Mouse (Mus musculus) mature B cell (primary cell): ENCODE measurements around the gene Syde2.
"Not testable (repeated sequence)": the region's sequence is repeated elsewhere in the genome, so short reads cannot be mapped to it uniquely, and the experiment has no call there.

Source experiments
- in situ Hi-C: fragments of 300-500 bp; cut with MboI; formaldehyde crosslinking; loops from 2 replicates; pipeline ENCODE4 v1.14.3; 2019

The Syde2 gene

GRCm38 (mm10) chr3:145965583-145965982 lies 22.1 kb upstream of the Syde2 start:
- in situ Hi-C loops: not testable (repeated sequence)

- in situ Hi-C loops: no loop called here
Measured at GRCm38 (mm10) chr3:145966806-145967205, 20.9 kb upstream of the Syde2 start.

GRCm38 (mm10) chr3:145969031-145969501 lies 18.6 kb upstream of the Syde2 start:
- in situ Hi-C loops: no loop called here

- in situ Hi-C loops: no loop called here
Measured at GRCm38 (mm10) chr3:145971501-145971900, 16.2 kb upstream of the Syde2 start.

DNA sequence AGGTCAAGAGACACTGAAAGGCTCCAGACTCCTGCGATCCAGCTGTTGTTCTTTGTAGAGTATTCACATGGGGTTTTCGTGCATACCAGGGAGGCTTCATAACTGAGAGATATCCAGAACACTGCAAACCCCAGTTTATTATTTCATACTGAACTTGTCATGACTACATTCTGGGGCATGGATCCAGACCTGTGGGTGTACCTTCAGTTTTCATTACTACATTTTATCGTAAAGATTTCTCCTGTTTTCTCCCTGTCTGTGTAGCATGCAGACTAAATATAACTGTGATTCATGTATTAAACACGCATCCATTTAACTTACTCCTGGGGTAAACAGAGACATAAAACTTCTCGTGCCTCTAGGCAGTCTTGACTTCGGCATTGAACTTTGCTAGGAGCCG lies 12.7 kb upstream of the Syde2 start:
- in situ Hi-C loops: no loop called here

DNA sequence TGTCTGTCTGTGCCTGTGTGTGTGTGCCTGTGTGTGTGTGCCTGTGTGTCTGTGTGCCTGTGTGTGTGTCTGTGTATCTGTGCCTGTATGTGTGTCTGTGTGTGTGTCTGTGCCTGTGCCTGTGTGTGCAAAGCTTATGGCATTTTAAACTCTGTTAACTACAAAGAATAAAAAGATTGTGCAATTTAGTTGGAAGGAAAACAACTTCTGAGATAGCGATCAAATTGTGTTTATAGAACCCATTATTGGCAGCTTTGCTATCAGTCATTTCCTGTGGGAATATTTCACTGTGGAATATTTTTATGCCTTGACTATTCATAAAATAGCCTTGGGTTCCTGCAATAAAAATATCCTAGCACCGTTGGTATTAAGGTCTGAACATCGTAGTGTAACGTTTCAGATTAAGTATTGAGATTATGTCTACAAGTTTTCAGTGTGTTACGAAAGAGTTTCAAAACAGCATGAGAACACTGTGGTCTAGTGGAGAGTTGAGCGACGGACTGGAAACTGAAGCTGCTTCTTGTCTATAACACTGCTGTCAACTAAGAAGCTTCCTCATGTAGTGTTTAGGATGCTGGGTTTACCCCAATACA lies 2.2 kb upstream of the Syde2 start:
- in situ Hi-C loops: no loop called here

GRCm38 (mm10) chr3:145986317-145987001 lies 1.2 kb upstream of the Syde2 start:
- in situ Hi-C loops: no loop called here

- in situ Hi-C loops: no loop called here
Measured at GRCm38 (mm10) chr3:145987970-145988683, 457 bp downstream of the Syde2 start.

DNA sequence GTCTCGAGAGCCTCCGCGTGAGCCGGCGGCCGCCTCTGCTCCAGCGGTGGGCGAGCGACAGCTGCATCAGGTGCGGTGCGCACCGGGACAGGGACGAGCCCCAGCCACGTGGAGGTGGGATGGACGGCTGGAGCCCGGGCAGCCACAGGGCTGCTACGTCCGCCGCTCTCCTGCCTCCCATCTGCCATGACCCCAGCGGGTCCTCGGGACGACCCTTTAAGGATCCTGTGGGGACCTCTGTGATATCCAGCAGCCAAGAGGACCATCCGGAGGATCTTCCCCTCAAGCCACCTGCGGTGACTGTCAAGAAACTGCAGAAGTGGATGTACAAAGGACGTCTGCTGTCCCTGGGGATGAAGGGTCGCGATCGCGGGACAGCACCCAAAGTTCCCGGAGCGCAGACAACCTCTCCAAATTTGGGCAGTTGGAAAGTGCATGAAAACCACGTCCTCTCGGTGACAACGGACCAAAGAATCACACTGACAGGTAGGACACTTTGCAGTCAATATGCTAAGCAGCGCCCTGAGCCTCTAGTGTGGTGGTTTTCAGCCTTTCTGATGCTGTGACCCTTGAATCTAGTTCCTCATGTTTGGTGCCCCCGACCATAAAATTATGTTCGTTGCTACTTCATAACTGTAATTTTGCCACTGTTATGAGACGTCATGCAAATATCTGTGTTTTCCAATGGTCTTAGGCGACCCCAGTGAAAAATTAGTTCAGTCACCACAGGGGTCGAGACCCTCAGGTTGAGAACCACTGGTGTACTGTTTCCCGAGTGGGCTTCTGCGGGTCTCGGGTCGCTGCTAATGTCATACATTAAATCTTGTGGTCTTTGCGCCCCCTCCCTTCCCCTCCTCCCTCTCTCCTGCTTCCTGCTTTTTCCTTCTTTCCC lies 1.3 kb downstream of the Syde2 start:
- in situ Hi-C loops: no loop called here

- in situ Hi-C loops: no loop called here
Measured at GRCm38 (mm10) chr3:145989576-145990081, 2.0 kb downstream of the Syde2 start.

DNA sequence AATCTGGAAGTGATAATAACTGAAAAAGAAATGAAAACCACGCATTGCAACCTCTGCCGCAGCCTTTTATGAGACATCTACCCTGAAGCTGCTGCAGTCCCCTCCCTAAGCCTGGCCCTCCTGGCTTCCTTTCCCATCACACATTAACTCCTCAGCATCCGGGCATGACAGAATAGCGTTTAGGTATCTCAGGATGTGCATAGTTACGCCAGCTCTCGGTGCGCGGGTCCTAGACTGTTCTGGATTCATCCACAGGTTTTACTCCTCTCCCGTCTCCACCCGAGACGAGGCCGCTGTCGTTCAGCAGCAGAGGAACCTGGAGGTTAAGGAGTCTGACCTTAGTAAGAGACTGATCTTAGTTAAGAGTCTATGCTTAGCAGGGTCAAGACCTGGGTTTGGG lies 3.5 kb downstream of the Syde2 start:
- in situ Hi-C loops: no loop called here

- in situ Hi-C loops: no loop called here
Measured at GRCm38 (mm10) chr3:145991976-145992730, 4.5 kb downstream of the Syde2 start.

GRCm38 (mm10) chr3:145992796-145993195 lies 5.1 kb downstream of the Syde2 start:
- in situ Hi-C loops: no loop called here

DNA sequence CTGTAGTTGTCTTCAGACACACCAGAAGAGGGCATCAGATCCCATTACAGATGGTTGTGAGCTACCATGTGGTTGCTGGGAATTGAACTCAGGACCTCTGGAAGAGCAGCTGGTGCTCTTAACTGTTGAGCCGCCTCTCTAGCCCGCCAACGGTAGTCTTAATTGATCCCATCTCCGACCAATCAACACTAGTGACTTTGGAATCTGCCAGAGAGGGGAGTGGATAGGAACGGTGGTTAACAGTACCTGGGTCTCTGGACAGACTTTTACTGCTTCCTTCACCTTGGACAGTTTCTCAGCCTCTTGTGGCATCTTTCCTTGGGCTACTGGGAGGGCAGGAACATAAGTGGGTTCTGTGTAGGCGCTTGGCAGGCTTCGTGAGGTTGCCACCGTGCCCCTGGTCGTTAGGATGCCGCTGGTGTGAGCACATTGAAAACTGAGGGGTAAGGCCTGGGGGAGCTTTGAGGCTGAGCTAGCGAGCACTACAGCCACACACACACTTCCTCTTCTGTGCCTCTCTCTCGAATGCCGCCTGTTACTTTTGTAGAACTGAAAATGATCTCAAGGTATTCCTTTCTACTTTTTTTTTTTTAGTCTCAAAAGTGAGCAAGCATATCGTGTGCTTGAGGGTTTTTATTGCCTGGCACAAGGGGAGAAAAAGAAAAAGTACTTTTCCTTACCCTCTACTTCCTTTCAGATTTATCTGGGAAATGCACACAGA lies 6.0 kb downstream of the Syde2 start:
- in situ Hi-C loops: no loop called here

GRCm38 (mm10) chr3:145995489-145995888 lies 7.8 kb downstream of the Syde2 start:
- in situ Hi-C loops: no loop called here

DNA sequence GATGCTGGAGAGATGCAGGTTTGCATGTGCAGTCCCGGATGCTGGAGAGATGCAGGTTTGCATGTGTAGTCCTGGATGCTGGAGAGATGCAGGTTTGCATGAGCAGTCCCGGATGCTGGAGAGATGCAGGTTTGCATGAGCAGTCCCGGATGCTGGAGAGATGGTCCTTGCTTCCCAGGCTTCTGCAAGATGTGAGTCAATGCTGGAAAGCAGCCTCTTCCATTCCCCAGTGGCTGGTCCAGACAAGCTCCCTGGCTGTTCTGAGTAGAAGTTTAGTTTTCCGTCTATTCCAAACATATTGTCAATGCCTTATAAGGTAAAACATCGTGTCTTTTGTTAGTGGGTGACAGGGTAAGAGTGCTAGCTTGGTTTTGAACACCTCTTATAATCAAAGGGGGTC lies 8.9 kb downstream of the Syde2 start:
- in situ Hi-C loops: not testable (repeated sequence)

GRCm38 (mm10) chr3:146004347-146005051 lies 16.8 kb downstream of the Syde2 start:
- in situ Hi-C loops: no loop called here

GRCm38 (mm10) chr3:146007872-146008271 lies 20.2 kb downstream of the Syde2 start:
- in situ Hi-C loops: no loop called here

GRCm38 (mm10) chr3:146009859-146010645 lies 22.4 kb downstream of the Syde2 start:
- in situ Hi-C loops: no loop called here
